Mouse (Mus musculus) thymus, postnatal 14 days (tissue): ENCODE measurements around the gene Pcdh8.

ENCODE experiments used
- DNase-seq: peaks from one replicate; pipeline ENCODE4 v3.0.0; 2021

Gene Pcdh8

DNA sequence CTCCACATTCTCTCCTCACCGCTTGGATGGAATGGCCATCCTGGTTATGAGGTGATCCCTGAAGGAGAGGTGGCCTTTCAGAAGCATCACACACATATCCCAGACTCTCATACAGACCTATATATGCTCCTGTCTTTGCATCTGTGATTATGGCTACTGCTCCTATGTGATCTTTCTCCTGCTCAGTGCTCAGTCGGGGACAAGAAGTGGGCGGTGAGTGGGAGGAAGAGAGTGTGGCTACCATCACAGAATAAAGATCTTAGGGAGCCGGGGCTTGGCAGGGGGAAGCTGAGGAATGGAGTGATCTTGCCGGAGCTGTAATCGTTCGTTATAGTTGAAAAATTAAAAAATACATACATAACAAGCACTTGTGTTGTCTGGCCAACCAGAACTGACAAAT lies 17.4 kb downstream of the Pcdh8 start:
- no peak for DNase-seq

DNA sequence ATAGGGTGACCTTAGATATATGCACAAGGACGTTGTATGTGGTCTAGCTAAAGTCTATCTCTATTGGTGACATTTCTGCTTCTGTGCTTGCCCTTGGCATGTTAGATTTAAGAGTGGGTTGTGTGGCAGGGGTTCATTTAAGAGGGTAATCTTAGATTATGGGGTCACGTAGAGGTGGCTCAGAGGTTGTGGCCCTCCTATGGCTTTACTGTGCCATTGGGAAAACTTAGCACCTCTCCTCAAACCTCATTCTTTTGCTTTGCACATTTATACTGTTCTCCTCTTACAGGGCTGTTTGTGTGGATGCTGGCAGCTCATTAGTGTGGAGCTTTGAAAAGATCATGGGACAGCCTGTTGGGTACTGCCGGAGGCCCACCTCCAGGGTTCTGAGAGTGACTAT lies 30.6 kb downstream of the Pcdh8 start:
- no peak for DNase-seq

DNA sequence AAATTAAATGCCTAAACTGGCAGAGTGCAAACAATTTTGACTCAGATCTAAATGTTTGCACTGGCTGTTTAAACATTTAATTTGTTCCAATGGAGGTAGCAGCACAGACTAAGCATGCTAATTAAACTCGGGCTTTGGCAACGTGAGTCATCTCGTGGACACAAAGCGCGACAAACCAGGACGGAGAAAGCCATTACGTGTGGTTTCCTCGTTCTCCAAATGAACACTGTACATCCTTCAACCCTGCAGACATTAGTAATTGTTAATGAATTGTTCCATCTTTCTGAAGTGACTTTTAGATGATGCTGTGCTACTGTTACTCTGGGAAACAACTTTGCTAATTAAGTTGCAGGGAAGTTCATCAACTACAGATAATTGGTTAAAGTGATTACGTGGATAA lies 32.7 kb downstream of the Pcdh8 start:
- DNase-seq: no peak

DNA sequence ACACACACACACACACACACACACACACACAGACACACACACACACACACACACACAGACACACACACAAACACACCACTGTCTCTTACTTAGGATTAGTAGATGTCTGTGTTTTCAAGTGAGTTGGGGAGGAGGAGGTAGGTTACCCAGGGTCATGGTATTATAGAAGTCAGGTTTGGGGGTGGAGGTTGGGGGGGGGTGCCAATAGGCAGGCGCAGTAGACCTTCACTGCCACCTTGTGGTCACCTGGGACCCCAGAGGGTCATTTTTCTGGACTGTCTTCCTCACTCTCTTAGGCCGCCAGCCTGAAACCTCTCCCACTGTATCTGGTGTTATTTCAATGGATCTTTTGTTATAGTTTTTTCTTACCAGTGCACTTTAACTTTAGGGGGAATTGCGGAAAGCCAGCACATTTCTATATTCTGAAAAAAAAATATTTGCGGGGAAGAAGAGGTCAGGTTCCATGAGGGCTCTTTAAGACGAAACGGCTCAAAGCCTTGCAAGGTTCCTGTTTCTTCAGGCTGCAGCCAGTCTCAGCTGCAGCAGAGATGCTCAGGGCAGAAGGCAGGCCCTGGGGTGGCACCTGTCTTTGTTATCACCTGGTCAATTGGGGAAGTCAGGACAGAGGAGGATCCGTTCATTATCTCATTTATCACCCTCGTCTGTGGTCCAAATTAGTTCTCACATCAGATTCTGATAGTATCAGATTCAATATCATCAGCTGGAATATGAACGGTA lies 33.3 kb downstream of the Pcdh8 start:
- DNase-seq: peak; percentile 23

DNA sequence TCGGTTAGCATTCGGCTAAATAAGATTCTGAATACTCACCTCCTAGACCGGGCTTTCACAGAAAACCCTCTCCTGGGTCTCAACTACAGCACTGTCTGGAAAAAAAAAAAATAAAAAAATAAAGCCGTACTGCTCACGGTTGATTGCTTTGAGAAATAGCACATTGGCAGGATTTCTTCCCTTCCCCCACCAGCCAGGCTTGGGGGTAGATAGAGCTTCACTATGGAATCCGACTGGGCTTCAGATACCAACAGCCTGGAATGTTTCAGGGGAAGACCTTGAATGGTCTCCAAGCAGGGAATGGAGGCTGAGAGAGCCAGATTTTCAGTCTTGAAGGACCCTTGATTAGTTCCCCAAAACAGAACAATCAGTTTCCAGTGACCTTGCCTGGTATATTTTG lies 34.3 kb downstream of the Pcdh8 start:
- no peak for DNase-seq

DNA sequence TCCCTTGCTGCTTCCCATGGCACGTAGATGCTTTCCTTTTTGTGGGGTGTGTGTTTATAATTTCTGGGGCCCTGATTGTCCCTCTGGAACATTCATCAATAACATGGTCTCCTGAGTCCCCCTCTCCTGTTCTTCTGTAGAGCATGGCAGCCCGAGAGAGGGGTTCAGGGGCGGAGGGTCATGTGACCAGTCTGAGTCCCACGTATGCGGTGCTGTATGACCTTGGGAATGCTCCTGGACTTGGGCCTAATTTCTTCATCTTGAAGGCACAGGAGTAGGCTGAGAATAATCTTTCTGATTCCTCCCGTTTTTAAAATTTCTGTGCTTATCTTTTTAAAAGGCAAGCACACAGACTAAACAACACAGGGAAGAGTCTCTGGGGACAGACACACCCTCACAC lies 37.6 kb downstream of the Pcdh8 start:
- no peak for DNase-seq

DNA sequence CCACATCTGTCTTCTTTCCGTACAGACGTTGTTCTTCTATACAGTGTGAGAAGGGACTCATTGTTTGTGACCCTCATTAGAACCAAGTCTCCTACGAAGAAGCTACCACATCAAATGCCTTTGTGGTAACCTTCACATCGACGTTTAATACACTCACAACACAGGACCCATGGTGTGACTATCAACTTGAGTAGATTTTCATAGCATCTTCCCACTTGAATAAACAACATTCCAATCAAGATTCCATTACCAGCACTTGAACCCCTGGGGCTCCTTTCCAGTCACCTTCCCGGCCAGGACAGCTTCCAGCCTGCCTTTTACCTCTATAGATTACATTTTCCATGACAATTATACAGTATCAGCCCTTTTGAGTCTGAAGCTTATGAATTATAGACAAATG lies 42.3 kb downstream of the Pcdh8 start:
- no peak for DNase-seq

DNA sequence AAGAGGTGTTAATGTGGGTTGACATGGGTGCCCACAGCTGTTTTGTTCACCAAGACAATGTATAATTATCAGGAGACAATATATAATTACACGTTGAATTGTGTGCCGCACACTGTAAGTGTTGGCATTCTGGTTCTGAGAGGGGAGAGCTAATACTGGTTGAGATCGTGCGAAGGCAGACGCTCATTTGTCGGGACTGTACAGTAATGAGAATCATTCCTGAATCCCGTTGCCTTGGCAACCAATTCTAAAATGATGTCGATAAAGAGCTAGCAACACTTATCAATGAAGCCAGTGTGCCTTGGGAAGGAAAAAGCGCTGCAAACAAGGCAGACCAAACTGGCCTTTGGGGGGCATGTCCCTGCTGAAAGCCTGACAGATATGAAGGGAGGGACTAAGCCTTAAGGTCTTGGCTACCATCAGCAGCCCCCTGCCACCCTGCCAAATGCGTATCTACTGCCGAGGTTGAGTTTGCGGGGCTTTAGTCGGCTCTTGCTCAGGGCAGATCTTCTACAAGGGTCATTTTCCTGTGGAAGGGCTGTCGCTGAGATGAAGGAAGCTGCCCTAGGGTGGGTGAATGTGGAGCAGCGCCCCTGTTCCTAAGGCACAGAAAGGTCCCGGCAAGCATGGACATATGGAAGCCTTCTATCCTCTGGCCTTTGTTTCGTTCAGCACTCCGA lies 47.0 kb downstream of the Pcdh8 start:
- DNase-seq: no peak

DNA sequence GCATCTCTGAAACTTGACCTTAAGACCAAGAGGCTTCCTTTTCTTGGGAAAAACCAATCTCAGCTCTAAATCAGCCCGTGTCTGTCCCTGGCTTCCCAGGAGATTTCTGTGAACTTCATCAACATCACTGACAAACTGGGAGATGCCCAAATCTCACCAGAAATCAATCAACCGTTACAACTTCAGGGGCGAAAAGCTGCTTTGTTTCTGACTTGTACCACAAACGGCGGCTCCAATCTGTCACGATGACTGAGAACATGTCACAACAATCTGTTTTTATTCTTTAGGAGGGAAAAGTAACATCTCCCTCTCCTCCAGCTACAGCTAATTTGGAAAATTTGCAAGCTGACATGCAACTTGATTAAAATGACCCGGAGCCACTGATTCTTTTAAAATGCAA lies 48.9 kb downstream of the Pcdh8 start:
- DNase-seq: no peak
